Mouse (Mus musculus): ENCODE data around the gene Frat1. TPM values are rescaled to one million over a fixed set of nuclear protein-coding genes. Genes with fewer than 3 reads are reported as not detected.

The Frat1 gene
- polyA plus RNA-seq, 1 experiment from 2014 or later: 15.2 TPM

- Histone ChIP-seq H3K36me3 (no peaks in the 10 kb centered on the region), H3K9ac (no peak overlapping the region), H3K9me3 (no peaks in the 10 kb centered on the region), H3K4me1 (no peaks in the 10 kb centered on the region), H3K27me3 (replicated peaks) (no peaks in the 10 kb centered on the region), H3K4me3 (no peak overlapping the region), H3K27ac (no peak overlapping the region), H3K4me2 (replicated peaks) (no peak overlapping the region)
- no peak for ATAC-seq (ENCODE audit: low FRiP score, low read depth)
- 83% methylated on average over 4 of the region's 4 CpGs for WGBS
These were observed 11.0 kb upstream of the Frat1 start for GRCm38 (mm10) chr19:41818749-41819148.

- H3K4me2 ChIP-seq (replicated peaks): no peak overlapping the region
- H3K4me1 ChIP-seq: no peaks in the 10 kb centered on the region
- H3K36me3 ChIP-seq: no peaks in the 10 kb centered on the region
- H3K9ac ChIP-seq: no peak overlapping the region
- no peak overlapping the region for H3K27ac ChIP-seq
- ATAC-seq (ENCODE audit: low FRiP score, low read depth): no peak
- H3K9me3 ChIP-seq: no peaks in the 10 kb centered on the region
- 5% methylated on average over 5 of the region's 5 CpGs for WGBS
- no peaks in the 10 kb centered on the region for H3K27me3 ChIP-seq (replicated peaks)
- H3K4me3 ChIP-seq: no peak overlapping the region
These were observed 8.3 kb upstream of the Frat1 start for GRCm38 (mm10) chr19:41821436-41821835.

DNA sequence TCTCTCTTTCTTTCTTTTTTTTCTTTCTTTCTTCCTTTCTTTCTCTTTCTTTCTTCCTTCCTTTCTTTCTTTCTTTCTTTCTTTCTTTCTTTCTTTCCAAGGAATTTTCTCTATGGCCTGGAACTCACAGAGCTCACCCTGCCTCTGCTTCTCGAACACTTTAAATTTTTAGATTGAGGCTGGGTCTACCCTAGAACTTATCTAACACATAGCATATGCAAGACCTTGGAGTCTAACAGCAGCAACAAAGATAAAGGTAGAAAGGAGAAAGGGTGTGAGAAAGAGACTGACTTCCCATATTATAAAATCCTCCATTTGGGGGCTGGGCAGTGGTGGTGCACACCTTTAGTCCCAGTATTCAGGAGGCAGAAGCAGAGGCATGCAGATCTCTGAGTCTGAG, 7.2 kb upstream of the Frat1 start:
- Histone ChIP-seq H3K27ac (no peak overlapping the region), H3K4me1 (no peaks in the 10 kb centered on the region), H3K36me3 (no peaks in the 10 kb centered on the region), H3K4me2 (replicated peaks) (no peak overlapping the region), H3K27me3 (replicated peaks) (no peaks in the 10 kb centered on the region), H3K9ac (no peak overlapping the region), H3K9me3 (no peaks in the 10 kb centered on the region), H3K4me3 (no peak overlapping the region)
- ATAC-seq (ENCODE audit: low FRiP score, low read depth): no peak
- 86% methylated on average over 1 of the region's 1 CpGs for WGBS

GRCm38 (mm10) chr19:41824950-41825349, 4.8 kb upstream of the Frat1 start:
- H3K36me3 ChIP-seq: no peaks in the 10 kb centered on the region
- H3K9ac ChIP-seq: no peak overlapping the region
- 84% methylated on average over 5 of the region's 5 CpGs for WGBS
- no peak overlapping the region for H3K27ac ChIP-seq
- H3K4me1 ChIP-seq: no peaks in the 10 kb centered on the region
- H3K4me3 ChIP-seq: no peak overlapping the region
- no peak for ATAC-seq (ENCODE audit: low FRiP score, low read depth)
- H3K9me3 ChIP-seq: no peaks in the 10 kb centered on the region
- H3K27me3 ChIP-seq (replicated peaks): no peaks in the 10 kb centered on the region
- no peak overlapping the region for H3K4me2 ChIP-seq (replicated peaks)

GRCm38 (mm10) chr19:41826529-41826928, 3.2 kb upstream of the Frat1 start:
- no peak overlapping the region for H3K27ac ChIP-seq
- no peaks in the 10 kb centered on the region for H3K36me3 ChIP-seq
- H3K9ac ChIP-seq: no peak overlapping the region
- peaks cover 4% of the 10 kb centered on the region for H3K4me1 ChIP-seq
- 71% methylated on average over 3 of the region's 3 CpGs for WGBS
- H3K9me3 ChIP-seq: no peaks in the 10 kb centered on the region
- no peaks in the 10 kb centered on the region for H3K27me3 ChIP-seq (replicated peaks)
- H3K4me3 ChIP-seq: no peak overlapping the region
- no peak overlapping the region for H3K4me2 ChIP-seq (replicated peaks)
- no peak for ATAC-seq (ENCODE audit: low FRiP score, low read depth)

DNA sequence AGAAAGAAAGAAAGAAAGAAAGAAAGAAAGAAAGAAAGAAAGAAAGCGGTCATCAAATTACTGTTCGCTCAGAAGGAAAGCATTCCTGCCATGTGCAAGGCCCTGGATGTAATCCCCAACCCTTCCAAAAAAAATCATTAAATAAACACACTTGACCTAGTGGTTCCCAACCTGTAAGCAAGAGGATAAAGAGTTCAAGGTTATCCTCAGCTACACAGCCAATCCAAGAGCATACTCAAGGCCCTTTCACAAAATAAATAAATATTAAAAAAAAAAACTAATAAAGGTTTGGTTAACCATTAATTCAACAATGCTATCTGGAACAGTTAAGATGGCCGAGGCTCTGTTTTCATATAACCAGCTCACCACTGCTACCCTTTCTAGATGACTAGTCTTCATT, 829 bp upstream of the Frat1 start:
- no peak overlapping the region for H3K9ac ChIP-seq
- no peaks in the 10 kb centered on the region for H3K36me3 ChIP-seq
- H3K9me3 ChIP-seq: no peaks in the 10 kb centered on the region
- 66% methylated on average over 3 of the region's 3 CpGs for WGBS
- H3K27ac ChIP-seq: no peak overlapping the region
- no peak for ATAC-seq (ENCODE audit: low FRiP score, low read depth)
- H3K4me1 ChIP-seq: peaks cover 16% of the 10 kb centered on the region
- peak overlapping the region; percentile 78; the same call in 1 of the 2 replicates for H3K4me3 ChIP-seq
- H3K4me2 ChIP-seq (replicated peaks): peak overlapping the region; percentile 97
- peaks cover 5% of the 10 kb centered on the region; the same call in 1 of the 2 replicates for H3K27me3 ChIP-seq (replicated peaks)

DNA sequence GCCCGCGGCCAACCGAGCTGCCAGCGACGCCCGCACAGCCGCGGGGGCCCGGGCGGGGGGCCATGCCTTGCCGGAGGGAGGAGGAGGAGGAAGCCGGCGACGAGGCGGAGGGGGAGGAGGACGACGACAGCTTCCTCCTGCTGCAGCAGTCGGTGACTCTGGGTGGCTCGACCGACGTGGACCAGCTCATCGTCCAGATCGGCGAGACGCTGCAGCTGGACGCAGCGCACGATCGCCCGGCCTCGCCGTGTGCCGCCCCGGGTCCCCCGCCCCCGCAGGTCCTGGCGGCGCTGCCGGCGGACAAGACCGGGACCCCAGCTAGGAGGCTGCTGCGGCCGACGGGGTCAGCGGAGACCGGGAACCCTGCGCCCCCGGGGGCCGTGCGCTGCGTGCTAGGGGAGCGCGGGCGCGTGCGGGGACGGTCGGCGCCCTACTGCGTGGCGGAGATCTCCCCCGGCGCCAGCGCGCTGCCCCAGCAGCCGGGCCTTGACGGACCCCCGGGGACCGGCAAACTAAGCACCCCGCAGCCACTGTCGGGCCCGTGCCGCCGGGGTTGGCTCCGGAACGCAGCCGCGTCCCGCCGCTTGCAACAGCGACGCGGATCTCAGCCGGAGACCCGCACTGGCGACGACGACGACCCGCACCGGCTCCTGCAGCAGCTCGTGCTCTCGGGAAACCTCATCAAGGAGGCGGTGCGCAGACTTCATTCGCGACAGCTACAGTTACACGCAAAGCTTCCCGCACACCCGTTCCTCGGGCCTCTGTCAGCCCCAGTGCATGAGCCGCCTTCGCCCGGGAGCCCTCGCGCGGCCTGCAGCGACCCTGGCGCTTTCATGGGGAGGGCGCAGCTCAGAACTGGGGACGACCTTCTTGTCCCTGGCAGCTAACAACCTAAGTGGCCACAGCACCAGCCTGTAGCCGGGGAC, 599 bp downstream of the Frat1 start:
- Histone ChIP-seq H3K27me3 (replicated peaks) (peaks cover 5% of the 10 kb centered on the region; the same call in 1 of the 2 replicates), H3K4me1 (peaks cover 16% of the 10 kb centered on the region), H3K4me2 (replicated peaks) (peak overlapping the region; percentile 97), H3K9me3 (no peaks in the 10 kb centered on the region), H3K4me3 (peak overlapping the region; percentile 78), H3K9ac (peak overlapping the region; percentile 90), H3K36me3 (no peaks in the 10 kb centered on the region), H3K27ac (peak overlapping the region; percentile 81)
- ATAC-seq (ENCODE audit: low FRiP score, low read depth): peak; percentile 73
- WGBS: under 1% methylated on average over 104 of the region's 112 CpGs

DNA sequence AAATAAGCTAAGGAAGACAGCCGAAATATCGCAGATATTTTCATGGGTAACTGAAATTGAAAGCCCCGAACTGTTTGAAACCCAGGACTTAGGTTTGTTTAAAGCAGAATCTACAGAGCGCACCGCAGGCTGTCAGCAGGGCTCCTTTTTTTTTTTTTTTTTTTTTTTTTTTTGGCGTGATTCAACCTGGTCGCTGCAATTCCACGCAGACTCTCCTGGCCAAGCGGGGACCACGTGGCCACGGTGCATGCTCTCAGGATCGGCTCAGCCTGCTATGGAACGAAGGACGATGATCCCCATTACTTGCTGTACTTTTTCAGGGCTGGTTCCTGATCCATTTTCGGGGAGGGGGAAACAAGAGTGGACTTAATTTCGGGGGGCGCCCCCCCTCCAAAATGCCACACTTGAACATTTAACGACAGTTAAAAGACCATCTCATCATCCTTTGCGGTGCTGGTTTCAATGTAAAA, 1.4 kb downstream of the Frat1 start:
- H3K27ac ChIP-seq: 0 out of 2 replicates have a peak overlapping the region, but pooled peaks have one; percentile 81

DNA sequence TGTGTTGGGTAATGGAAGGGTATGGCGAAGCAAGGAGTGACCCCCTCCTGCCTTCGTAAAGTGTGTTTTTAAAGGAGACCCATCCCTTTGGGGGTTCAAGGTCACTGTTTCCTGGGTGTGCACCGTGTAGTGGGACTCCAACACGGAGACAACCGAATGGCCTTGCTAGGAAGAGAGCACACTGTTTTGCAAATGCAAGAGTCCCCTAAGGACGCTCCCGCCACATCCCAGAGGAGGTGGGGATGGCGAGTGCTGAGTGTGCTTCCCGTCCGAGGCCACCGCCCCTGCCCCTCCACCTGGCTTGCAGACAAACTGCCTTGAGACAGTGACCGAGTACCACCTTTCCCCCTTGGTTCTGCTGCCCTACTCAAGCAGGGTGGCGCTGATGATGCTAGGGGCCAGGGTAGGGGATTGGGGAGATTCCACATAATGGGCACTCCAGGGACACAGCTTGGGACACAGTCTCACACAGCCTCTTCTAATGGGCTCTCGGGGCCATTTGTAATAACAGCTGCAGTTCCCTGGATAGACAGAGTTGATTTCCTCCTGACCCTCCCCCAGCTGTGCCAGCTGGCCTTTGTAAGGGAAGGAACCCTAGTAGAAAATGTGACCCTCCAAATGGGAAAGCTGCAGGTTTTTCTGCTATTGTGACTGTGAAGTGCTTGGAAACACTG, 2.1 kb downstream of the Frat1 start:
- Histone ChIP-seq H3K27ac (no peak overlapping the region), H3K4me2 (replicated peaks) (peak overlapping the region; percentile 97), H3K9me3 (no peaks in the 10 kb centered on the region), H3K36me3 (no peaks in the 10 kb centered on the region), H3K4me1 (peaks cover 21% of the 10 kb centered on the region), H3K9ac (peak overlapping the region; percentile 33; the same call in 1 of the 2 replicates), H3K4me3 (peak overlapping the region; percentile 78), H3K27me3 (replicated peaks) (peaks cover 5% of the 10 kb centered on the region; the same call in 1 of the 2 replicates)
- no peak for ATAC-seq (ENCODE audit: low FRiP score, low read depth)
- WGBS: 3% methylated on average over 14 of the region's 14 CpGs

More for the DNA sequence above, 1.4 kb downstream of the Frat1 start:
- Histone ChIP-seq H3K4me3 (peak overlapping the region; percentile 78), H3K4me1 (peaks cover 21% of the 10 kb centered on the region), H3K9me3 (no peaks in the 10 kb centered on the region), H3K4me2 (replicated peaks) (peak overlapping the region; percentile 97), H3K36me3 (no peaks in the 10 kb centered on the region), H3K9ac (peak overlapping the region; percentile 90), H3K27me3 (replicated peaks) (peaks cover 5% of the 10 kb centered on the region; the same call in 1 of the 2 replicates)
- WGBS: 1% methylated on average over 19 of the region's 19 CpGs
- ATAC-seq (ENCODE audit: low FRiP score, low read depth): no peak

DNA sequence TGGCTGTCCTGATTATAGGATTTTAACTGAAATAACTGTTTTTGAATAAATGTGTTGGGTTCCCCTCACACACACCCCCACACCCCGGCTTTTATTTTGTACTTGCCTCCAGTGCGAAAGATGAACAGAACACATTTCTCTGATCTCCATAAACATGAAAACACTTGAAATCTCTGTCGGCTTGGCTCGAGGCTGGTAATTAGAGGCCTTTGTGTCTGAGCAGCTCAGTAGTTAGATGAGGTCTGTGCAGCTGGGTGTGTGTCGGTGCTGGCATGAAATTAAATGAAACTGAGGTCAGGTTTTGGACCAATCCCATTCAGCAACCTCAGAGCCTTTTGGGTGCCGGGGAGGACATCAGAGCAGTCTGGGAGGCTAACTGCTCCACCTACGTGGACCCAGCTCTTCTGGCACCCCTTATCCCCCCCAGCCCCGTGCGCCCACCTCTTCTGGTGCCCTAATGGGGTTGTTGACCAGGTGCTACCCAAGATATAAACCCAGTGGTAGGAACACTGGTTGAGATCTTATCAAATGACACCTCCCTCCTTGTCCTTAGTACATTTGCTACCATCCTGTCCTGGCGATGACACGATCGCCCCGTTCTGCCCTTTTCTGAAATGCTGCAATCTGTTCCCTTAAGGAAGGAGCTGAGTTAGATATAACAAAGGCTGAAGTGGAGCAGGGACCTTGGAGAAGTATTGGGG, 2.9 kb downstream of the Frat1 start:
- peak overlapping the region; percentile 33; the same call in 1 of the 2 replicates for H3K9ac ChIP-seq
- H3K4me3 ChIP-seq: no peak overlapping the region
- ATAC-seq (ENCODE audit: low FRiP score, low read depth): no peak
- H3K9me3 ChIP-seq: no peaks in the 10 kb centered on the region
- no peak overlapping the region for H3K27ac ChIP-seq
- H3K27me3 ChIP-seq (replicated peaks): peaks cover 5% of the 10 kb centered on the region; the same call in 1 of the 2 replicates
- peak overlapping the region; percentile 97 for H3K4me2 ChIP-seq (replicated peaks)
- H3K36me3 ChIP-seq: no peaks in the 10 kb centered on the region
- WGBS: 65% methylated on average over 13 of the region's 13 CpGs
- H3K4me1 ChIP-seq: peaks cover 21% of the 10 kb centered on the region

- Histone ChIP-seq H3K9me3 (no peaks in the 10 kb centered on the region), H3K27ac (no peak overlapping the region), H3K36me3 (no peaks in the 10 kb centered on the region), H3K4me1 (peaks cover 21% of the 10 kb centered on the region), H3K4me2 (replicated peaks) (no peak overlapping the region; the same call in 1 of the 2 replicates), H3K27me3 (replicated peaks) (peaks cover 5% of the 10 kb centered on the region; the same call in 1 of the 2 replicates), H3K4me3 (no peak overlapping the region), H3K9ac (no peak overlapping the region)
- WGBS: 51% methylated on average over 6 of the region's 6 CpGs
- ATAC-seq (ENCODE audit: low FRiP score, low read depth): no peak
These were observed 5.6 kb downstream of the Frat1 start for GRCm38 (mm10) chr19:41835407-41835806.

Measured in neural tube, embryonic 12.5 days (tissue).